In genomic region chr12:76230644-76231043, GRCm38 (mm10) we compare ENCODE assay signal across 25 mouse cellular contexts. TPM values are rescaled to one million over a fixed set of nuclear protein-coding genes. Genes with fewer than 3 reads are reported as not detected.
DNase-seq lines count a peak whose midpoint lies in the region; ATAC-seq and TF ChIP-seq lines count a peak whose summit lies in the region.
"Had no signal": no experiment of that assay in that cellular context is flagged by ENCODE, and none has a peak within 500 bp of the region (broad histone marks: within the 10 kb centered on the region; RNA-seq: fewer than 3 reads in every experiment).

No protein-coding gene starts in this region.

- no peak for ATAC-seq in kidney, embryonic 15.5 days (replicated peaks; ENCODE audit: low FRiP score)
- ATAC-seq: forebrain, embryonic 15.5 days; hindbrain, embryonic 16.5 days; intestine, embryonic 15.5 days had no signal

- WGBS in kidney, embryonic 15.5 days: 82% methylated on average over 6 of the region's 6 CpGs
- 71% methylated on average over 6 of the region's 6 CpGs for WGBS in kidney, adult 2 months

- no peak overlapping the region for H3K4me2 ChIP-seq in kidney, embryonic 15.5 days
- H3K4me2 ChIP-seq: embryonic facial prominence, embryonic 13.5 days; forebrain, embryonic 12.5 days; forebrain, embryonic 15.5 days; heart, embryonic 11.5 days; hindbrain, embryonic 13.5 days; intestine, embryonic 15.5 days had no signal

- H3K27ac ChIP-seq in kidney, embryonic 15.5 days: peak overlapping the region; percentile 51
- no peak overlapping the region for H3K27ac ChIP-seq in kidney, adult 2 months (ENCODE audit: insufficient read depth, low read depth, low read length)
- peak overlapping the region; percentile 78 for H3K27ac ChIP-seq in ES-Bruce4 (ENCODE audit: insufficient read depth, low read length)
- H3K27ac ChIP-seq: embryonic facial prominence, embryonic 10.5 days; embryonic facial prominence, embryonic 13.5 days; forebrain, embryonic 12.5 days; forebrain, embryonic 15.5 days; hindbrain, embryonic 10.5 days; hindbrain, embryonic 13.5 days; intestine, embryonic 15.5 days had no signal

- TF ChIP-seq EP300 in ES-Bruce4 (IDR thresholded peaks at IDR 0.05; ENCODE audit: insufficient read depth, low read depth, low read length): no peak

- no peak overlapping the region for H3K9ac ChIP-seq in kidney, embryonic 15.5 days
- peak overlapping the region; percentile 29 for H3K9ac ChIP-seq in ES-Bruce4 (ENCODE audit: low read depth, poor library complexity, severe bottlenecking)
- H3K9ac ChIP-seq: embryonic facial prominence, embryonic 13.5 days; forebrain, embryonic 12.5 days; forebrain, embryonic 15.5 days; hindbrain, embryonic 13.5 days; intestine, embryonic 15.5 days had no signal

- H3K4me3 ChIP-seq in kidney, embryonic 15.5 days (replicated peaks): no peak overlapping the region
- no peak overlapping the region for H3K4me3 ChIP-seq in kidney, adult 2 months (ENCODE audit: insufficient read depth, low read depth, low read length)
- peak overlapping the region; percentile 1; the same call in 1 of the 2 replicates for H3K4me3 ChIP-seq in ES-Bruce4 (ENCODE audit: low read depth, low read length)
- H3K4me3 ChIP-seq: embryonic facial prominence, embryonic 10.5 days; embryonic facial prominence, embryonic 13.5 days; erythroblast, embryonic 14.5 days; forebrain, embryonic 12.5 days; forebrain, embryonic 15.5 days; hindbrain, embryonic 10.5 days; hindbrain, embryonic 13.5 days; intestine, embryonic 15.5 days had no signal

- no peak for TF ChIP-seq POLR2A in kidney, adult 2 months (IDR thresholded peaks at IDR 0.05; ENCODE audit: low read depth, low read length)
- TF ChIP-seq POLR2A in ES-Bruce4 (IDR thresholded peaks at IDR 0.05; ENCODE audit: insufficient read depth, low read length): no peak

- no peaks in the 10 kb centered on the region for H3K36me3 ChIP-seq in kidney, embryonic 15.5 days
- H3K36me3 ChIP-seq in kidney, adult 2 months (ENCODE audit: control insufficient read depth, insufficient read depth, low read length): no peaks in the 10 kb centered on the region
- H3K36me3 ChIP-seq in ES-Bruce4 (ENCODE audit: control insufficient read depth, insufficient read depth, low read length, poor library complexity, severe bottlenecking): peaks cover 13% of the 10 kb centered on the region
- H3K36me3 ChIP-seq: embryonic facial prominence, embryonic 10.5 days; embryonic facial prominence, embryonic 13.5 days; forebrain, embryonic 12.5 days; forebrain, embryonic 15.5 days; hindbrain, embryonic 10.5 days; hindbrain, embryonic 13.5 days; intestine, embryonic 15.5 days had no signal

- DNase-seq in kidney, adult 2 months: no peak
- peak; percentile 82 for DNase-seq in R1 (ENCODE audit: low read depth, low spot score)
- DNase-seq in right cerebral cortex, adult 18-20 months: no peak
- no peak for DNase-seq in embryo, embryonic 9.5 days (ENCODE audit: extremely low spot score)
- DNase-seq: adrenal gland, postnatal 10 days; adrenal gland, postnatal 36 days; B cell, adult 2 months; cerebellum, adult 2 months; cerebellum, adult 9-11 months; cerebellum, postnatal 25 days; gastrocnemius, postnatal 25 days; kidney, adult 11 months had no signal

- H3K4me1 ChIP-seq in kidney, embryonic 15.5 days: peaks cover 16% of the 10 kb centered on the region
- peaks cover 5% of the 10 kb centered on the region; the same call in 1 of the 2 replicates for H3K4me1 ChIP-seq in kidney, adult 2 months (ENCODE audit: control insufficient read depth, insufficient read depth, low read length)
- peaks cover 5% of the 10 kb centered on the region for H3K4me1 ChIP-seq in ES-Bruce4 (ENCODE audit: control insufficient read depth, insufficient read depth, low read length)
- H3K4me1 ChIP-seq: embryonic facial prominence, embryonic 10.5 days; embryonic facial prominence, embryonic 13.5 days; forebrain, embryonic 12.5 days; forebrain, embryonic 15.5 days; hindbrain, embryonic 10.5 days; hindbrain, embryonic 13.5 days; intestine, embryonic 15.5 days had no signal

- TF ChIP-seq CTCF in kidney, adult 2 months (conservative IDR thresholded peaks at IDR 0.05; ENCODE audit: insufficient read depth, insufficient read length, low read depth, low read length): no peak
- TF ChIP-seq CTCF in ES-Bruce4 (IDR thresholded peaks at IDR 0.05; ENCODE audit: low read depth, low read length): no peak

- H3K27me3 ChIP-seq in kidney, embryonic 15.5 days: no peaks in the 10 kb centered on the region
- H3K27me3 ChIP-seq in kidney, adult 2 months (replicated peaks; ENCODE audit: control insufficient read depth, insufficient read depth, low read length): no peaks in the 10 kb centered on the region
- no peaks in the 10 kb centered on the region for H3K27me3 ChIP-seq in ES-Bruce4 (ENCODE audit: control insufficient read depth, insufficient read depth, low read length, poor library complexity, severe bottlenecking)
- H3K27me3 ChIP-seq: CH12.LX; embryonic facial prominence, embryonic 13.5 days; forebrain, embryonic 12.5 days; forebrain, embryonic 15.5 days; hindbrain, embryonic 13.5 days; intestine, embryonic 15.5 days had no signal

- no peaks in the 10 kb centered on the region for H3K9me3 ChIP-seq in kidney, embryonic 15.5 days (replicated peaks)
- H3K9me3 ChIP-seq in ES-Bruce4 (replicated peaks; ENCODE audit: control insufficient read depth, insufficient read depth, low read length, poor library complexity, severe bottlenecking): no peaks in the 10 kb centered on the region
- H3K9me3 ChIP-seq: embryonic facial prominence, embryonic 10.5 days; embryonic facial prominence, embryonic 13.5 days; forebrain, embryonic 12.5 days; forebrain, embryonic 15.5 days; hindbrain, embryonic 10.5 days; hindbrain, embryonic 13.5 days; intestine, embryonic 15.5 days had no signal

RNA-seq across cellular contexts. Expression of gene Tex21, which starts 15.9 kb away (rescaled TPM):
- polyA plus RNA-seq in kidney, embryonic 15.5 days (2015; fragmentation: Nextera tagmentation; extraction: Ambion mirVana): not detected in 2 replicates
- polyA plus RNA-seq in kidney, adult 2 months (2012; rRNA removed): 0.11 TPM in 1 of 2 replicates, not detected in the other
- 8.8 and 8.9 TPM in 2 replicates for polyA plus RNA-seq in ES-Bruce4 (2011; ENCODE audit: insufficient read depth, insufficient read length, low read depth, missing spikeins)
- polyA plus RNA-seq: cerebellum, adult 2 months; embryonic facial prominence, embryonic 10.5 days; embryonic facial prominence, embryonic 13.5 days; erythroblast, embryonic 14.5 days; forebrain, embryonic 12.5 days; forebrain, embryonic 15.5 days; heart, embryonic 11.5 days; hindbrain, embryonic 10.5 days; hindbrain, embryonic 16.5 days; intestine, embryonic 15.5 days had no signal

RNA-seq across cellular contexts. Expression of gene Mthfd1, which starts 24.5 kb away (rescaled TPM):
- polyA plus RNA-seq in kidney, embryonic 15.5 days (2015; fragmentation: Nextera tagmentation; extraction: Ambion mirVana): 100 and 103 TPM in 2 replicates
- polyA plus RNA-seq in kidney, adult 2 months (2012; rRNA removed): 128 and 132 TPM in 2 replicates
- 237 and 239 TPM in 2 replicates for polyA plus RNA-seq in ES-Bruce4 (2011; ENCODE audit: insufficient read depth, insufficient read length, low read depth, missing spikeins)

RNA-seq across cellular contexts. Expression of gene Esr2, which starts 53.6 kb away (rescaled TPM):
- polyA plus RNA-seq in kidney, embryonic 15.5 days (2015; fragmentation: Nextera tagmentation; extraction: Ambion mirVana): 0.44 and 0.71 TPM in 2 replicates
- 0.17 and 0.31 TPM in 2 replicates for polyA plus RNA-seq in kidney, adult 2 months (2012; rRNA removed)
- polyA plus RNA-seq in ES-Bruce4 (2011; ENCODE audit: insufficient read depth, insufficient read length, low read depth, missing spikeins): 0.41 and 0.49 TPM in 2 replicates
- polyA plus RNA-seq: erythroblast, embryonic 14.5 days had no signal
